Mouse (Mus musculus): ENCODE data around the gene Abcd3.
"Not testable (repeated sequence)": the region's sequence is repeated elsewhere in the genome, so short reads cannot be mapped to it uniquely, and the experiment has no call there.

- 0 out of 2 replicates have a peak, but pooled peaks have one; percentile 6 for TF ChIP-seq CTCF (IDR thresholded peaks at IDR 0.05; ENCODE audit: low read depth)
- not testable (repeated sequence) for TF ChIP-seq EP300 (optimal IDR thresholded peaks at IDR 0.05)
Observed at GRCm38 (mm10) chr3:121754319-121755090, 60.6 kb downstream of the Abcd3 start.

Measured in stomach, postnatal 0 days (tissue).